Mouse (Mus musculus) gonadal fat pad, adult 2 months (tissue): ENCODE data around the gene Ppfia4. TPM values are rescaled to one million over a fixed set of nuclear protein-coding genes. Genes with fewer than 3 reads are reported as not detected.

Experiments
- DNase-seq: peaks from one replicate; pipeline ENCODE4 v3.0.0-alpha.2; 2012; ENCODE audit warnings: low read depth
- polyA plus RNA-seq: library from polyadenylated mRNA; depleted of rRNA; stranded (reverse); fragments of >200 nt; gene quantifications from 2 replicates; pipeline ENCODE4 v1.2.3, GENCODE M21; 2012; rRNA removed

The Ppfia4 gene
- polyA plus RNA-seq = 5.0 and 5.4 TPM in 2 replicates

GRCm38 (mm10) chr1:134332770-134333271, at the start of gene Ppfia4:
TSS of gene Ppfia4 (minus strand) at chr1:134332928.
- DNase-seq = no peak

GRCm38 (mm10) chr1:134381795-134382625, 49.3 kb upstream of the Ppfia4 start:
- DNase-seq = no peak

DNA sequence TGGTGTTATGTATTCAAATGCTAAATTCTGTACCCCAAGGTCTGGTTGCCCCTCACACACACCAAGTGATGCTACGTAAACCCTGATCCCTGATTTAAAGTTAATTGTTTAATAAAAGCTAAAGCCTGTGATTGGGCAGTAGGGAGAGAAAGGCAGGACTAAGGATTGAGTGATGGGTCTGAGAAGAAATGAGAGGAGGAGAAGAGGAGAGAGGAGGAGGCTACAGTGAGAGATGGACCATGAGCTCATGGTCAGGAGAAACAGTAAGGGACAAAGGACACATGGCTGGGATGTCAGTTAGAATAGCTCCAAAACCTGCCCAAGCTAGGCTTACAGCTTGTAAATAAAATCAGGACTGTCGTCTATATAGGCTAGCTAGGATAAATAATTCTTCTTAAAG, 48.3 kb upstream of the Ppfia4 start:
- DNase-seq = no peak

GRCm38 (mm10) chr1:134374124-134374523, 41.4 kb upstream of the Ppfia4 start:
- no peak for DNase-seq

- no peak for DNase-seq
Observed at GRCm38 (mm10) chr1:134368777-134369337, 36.1 kb upstream of the Ppfia4 start.

- no peak for DNase-seq
Observed at GRCm38 (mm10) chr1:134365491-134365890, 32.8 kb upstream of the Ppfia4 start.

- no peak for DNase-seq
Observed at GRCm38 (mm10) chr1:134363194-134363593, 30.5 kb upstream of the Ppfia4 start.

GRCm38 (mm10) chr1:134361857-134362212, 29.1 kb upstream of the Ppfia4 start, which contains the start of gene Tmem183a:
TSS of gene Tmem183a (minus strand) at chr1:134361979.
- no peak for DNase-seq

DNA sequence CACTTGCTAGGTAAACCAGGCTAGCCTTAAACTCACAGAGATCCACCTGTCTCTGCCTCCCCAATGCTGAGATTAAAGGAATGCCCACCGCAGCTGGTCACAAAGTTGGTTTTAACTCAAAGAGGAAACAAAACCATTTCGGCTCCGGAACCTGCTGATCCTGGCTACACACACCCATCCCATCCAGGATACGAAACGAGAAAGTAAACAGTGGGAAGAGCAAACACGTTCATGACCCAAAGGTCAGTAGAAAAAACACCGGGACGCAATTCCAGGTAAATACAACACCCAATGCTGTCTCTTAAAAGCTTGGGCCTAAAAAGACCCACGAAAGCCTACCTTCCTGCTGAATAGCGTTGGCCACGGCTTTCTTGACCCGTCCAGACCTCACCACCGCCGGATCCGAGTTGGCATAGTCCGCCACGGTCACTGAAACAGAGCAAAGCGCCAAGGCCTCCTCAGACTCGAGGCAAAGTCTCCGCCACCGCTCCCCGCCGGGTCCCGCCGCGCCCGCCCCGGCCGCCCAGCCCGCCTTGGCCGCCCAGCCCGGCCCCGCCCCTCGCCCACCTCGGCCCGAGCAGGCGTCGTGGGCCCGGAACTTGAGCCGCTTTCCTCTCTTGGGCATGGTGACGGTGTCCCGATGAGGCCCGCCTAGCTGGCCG, 28.6 kb upstream of the Ppfia4 start:
- no peak for DNase-seq

- DNase-seq = no peak
Observed at GRCm38 (mm10) chr1:134360656-134361055, 27.9 kb upstream of the Ppfia4 start.

- no peak for DNase-seq
Observed at GRCm38 (mm10) chr1:134357461-134357860, 24.7 kb upstream of the Ppfia4 start.

DNA sequence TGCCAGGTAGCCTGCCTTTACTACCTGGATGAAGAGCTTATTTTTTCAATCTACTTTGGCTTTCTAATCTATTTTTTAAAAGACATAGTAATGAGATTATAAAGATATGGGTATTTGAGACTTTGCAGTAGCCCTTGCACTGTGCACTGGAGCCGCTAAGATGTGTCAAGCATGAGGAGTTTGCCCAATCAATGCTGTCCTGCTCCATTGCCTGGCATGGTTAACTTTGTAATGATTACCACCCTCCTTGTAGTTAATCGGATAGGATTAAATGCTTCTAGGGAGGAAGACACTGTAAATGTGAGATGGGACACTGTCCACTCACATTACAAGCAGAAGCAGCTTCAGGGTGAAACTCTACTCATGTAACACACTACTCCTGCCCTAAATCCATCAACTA, 20.6 kb upstream of the Ppfia4 start:
- DNase-seq = no peak

GRCm38 (mm10) chr1:134347791-134348190, 15.1 kb upstream of the Ppfia4 start:
- no peak for DNase-seq

DNA sequence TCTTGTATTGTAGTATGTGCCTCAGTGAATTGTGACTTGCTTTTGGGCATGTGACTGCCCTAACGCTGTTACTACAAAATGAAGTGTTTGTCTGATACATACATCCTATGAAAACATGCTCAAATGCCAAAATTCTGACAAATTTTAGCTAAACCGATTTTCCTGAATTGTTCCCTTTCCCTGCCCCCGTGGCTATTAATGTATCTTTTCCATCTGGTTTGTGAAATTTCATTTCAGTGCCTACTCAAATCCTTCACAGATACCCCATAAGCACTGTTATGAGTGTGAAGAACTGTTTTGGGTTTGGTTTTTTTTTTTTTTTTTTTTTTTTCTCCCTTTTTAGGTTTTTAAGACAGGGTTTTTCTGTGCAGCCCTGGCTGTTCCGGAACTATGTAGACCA, 12.3 kb upstream of the Ppfia4 start:
- no peak for DNase-seq

GRCm38 (mm10) chr1:134344005-134344950, 11.6 kb upstream of the Ppfia4 start:
- DNase-seq = no peak

- DNase-seq = no peak
Observed at GRCm38 (mm10) chr1:134343567-134343966, 10.8 kb upstream of the Ppfia4 start.

GRCm38 (mm10) chr1:134342781-134343310, 10.1 kb upstream of the Ppfia4 start:
- DNase-seq = no peak

DNA sequence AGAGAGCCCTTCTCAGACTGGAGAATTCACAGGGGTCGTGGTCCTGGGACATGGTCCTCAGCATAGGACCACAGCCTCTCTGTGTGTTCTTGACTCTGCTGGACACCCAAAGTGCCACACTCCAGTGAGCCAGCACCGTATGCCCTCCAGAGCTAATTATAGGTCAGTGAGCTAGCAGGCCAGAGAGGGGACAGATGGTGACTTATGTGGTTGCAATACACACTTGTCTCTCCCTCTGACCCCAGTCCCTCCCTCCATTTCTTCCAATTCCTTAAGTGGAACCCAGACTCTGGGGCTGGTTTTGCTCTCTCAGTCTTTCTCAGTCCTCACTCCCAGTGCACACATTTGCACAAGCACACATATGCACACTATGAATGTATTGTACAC, 9.5 kb upstream of the Ppfia4 start:
- no peak for DNase-seq

DNA sequence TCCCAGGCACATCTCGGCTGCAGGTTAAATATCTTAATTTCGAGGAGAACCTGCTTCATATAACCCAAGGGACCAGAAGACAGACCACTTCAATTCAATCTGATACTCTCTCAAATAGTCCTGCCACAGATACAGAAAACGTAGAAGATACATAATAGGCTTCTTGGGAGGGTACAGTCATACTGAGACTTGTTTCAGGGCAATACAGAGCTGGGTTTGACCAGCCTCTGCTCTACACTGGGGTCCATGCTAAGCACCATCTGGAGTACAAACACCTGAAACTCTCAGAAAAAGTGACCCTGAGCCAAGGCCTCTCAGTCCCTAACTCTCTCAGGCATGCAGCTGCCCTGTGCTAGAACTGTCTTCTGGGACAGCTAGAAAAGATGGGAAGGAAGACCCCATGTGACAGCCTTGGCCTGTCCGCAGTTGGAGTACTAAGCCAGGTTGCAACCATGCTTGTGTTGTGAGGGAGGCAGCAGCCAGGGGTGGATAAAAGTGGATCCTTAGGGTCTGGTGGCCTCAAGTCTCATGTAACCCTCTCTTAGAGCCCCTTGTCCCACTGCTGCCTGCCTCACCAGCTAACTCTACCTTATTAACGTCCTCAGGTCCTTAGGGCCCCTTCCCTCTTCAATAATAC, 9.0 kb upstream of the Ppfia4 start:
- DNase-seq = no peak

GRCm38 (mm10) chr1:134339757-134340619, 7.3 kb upstream of the Ppfia4 start:
- DNase-seq = no peak
